Mouse (Mus musculus) right cerebral cortex, postnatal 10 days (tissue): ENCODE data around the gene E130308A19Rik.

Experiments used
- DNase-seq, 2 experiments: peaks; one replicate each; pipeline ENCODE4 v3.0.0; 2021; ENCODE audit warnings: low spot score in 2 of 2

Gene E130308A19Rik

GRCm38 (mm10) chr4:59682491-59682890 is 56.5 kb downstream of the E130308A19Rik start:
- no peak for DNase-seq

- no peak for DNase-seq
Measured at GRCm38 (mm10) chr4:59682950-59683349, 56.9 kb downstream of the E130308A19Rik start.

GRCm38 (mm10) chr4:59684306-59684705 is 58.3 kb downstream of the E130308A19Rik start:
- DNase-seq = no peak

- DNase-seq = peak in 1 of 2 experiments; percentile 39
Measured at GRCm38 (mm10) chr4:59686716-59687115, 60.7 kb downstream of the E130308A19Rik start.

GRCm38 (mm10) chr4:59689055-59689454 is 63.0 kb downstream of the E130308A19Rik start:
- DNase-seq = no peak

- peak in 1 of 2 experiments; percentile 37 for DNase-seq
Measured at GRCm38 (mm10) chr4:59690145-59690544, 64.1 kb downstream of the E130308A19Rik start.

GRCm38 (mm10) chr4:59696846-59697245 is 70.8 kb downstream of the E130308A19Rik start:
- no peak for DNase-seq

GRCm38 (mm10) chr4:59697869-59698268 is 71.9 kb downstream of the E130308A19Rik start:
- DNase-seq = no peak

GRCm38 (mm10) chr4:59699014-59699792 is 73.2 kb downstream of the E130308A19Rik start:
- no peak for DNase-seq

GRCm38 (mm10) chr4:59709321-59709720 is 83.3 kb downstream of the E130308A19Rik start:
- peak in 1 of 2 experiments; percentile 29 for DNase-seq

- no peak for DNase-seq
Measured at GRCm38 (mm10) chr4:59710736-59711389, 84.9 kb downstream of the E130308A19Rik start.

GRCm38 (mm10) chr4:59712451-59712850 is 86.4 kb downstream of the E130308A19Rik start:
- DNase-seq = no peak

- DNase-seq = no peak
Measured at GRCm38 (mm10) chr4:59712955-59713354, 86.9 kb downstream of the E130308A19Rik start.

- no peak for DNase-seq
Measured at GRCm38 (mm10) chr4:59714472-59714871, 88.5 kb downstream of the E130308A19Rik start.

GRCm38 (mm10) chr4:59714926-59715325 is 88.9 kb downstream of the E130308A19Rik start:
- no peak for DNase-seq

- no peak for DNase-seq
Measured at GRCm38 (mm10) chr4:59715531-59715930, 89.5 kb downstream of the E130308A19Rik start.

GRCm38 (mm10) chr4:59717349-59717748 is 91.3 kb downstream of the E130308A19Rik start:
- DNase-seq = no peak

GRCm38 (mm10) chr4:59718542-59718941 is 92.5 kb downstream of the E130308A19Rik start:
- no peak for DNase-seq

- DNase-seq = no peak
Measured at GRCm38 (mm10) chr4:59719481-59720355, 93.7 kb downstream of the E130308A19Rik start.

- no peak for DNase-seq
Measured at GRCm38 (mm10) chr4:59721811-59722210, 95.8 kb downstream of the E130308A19Rik start.

GRCm38 (mm10) chr4:59725579-59725978 is 99.6 kb downstream of the E130308A19Rik start:
- no peak for DNase-seq

GRCm38 (mm10) chr4:59726501-59726900 is 100.5 kb downstream of the E130308A19Rik start:
- DNase-seq = no peak
